Mouse (Mus musculus): ENCODE data around the gene Fam83c. TPM values are rescaled to one million over a fixed set of nuclear protein-coding genes. Genes with fewer than 3 reads are reported as not detected.

Fam83c gene
- polyA plus RNA-seq, 1 experiment from 2014 or later, result not detected

DNA sequence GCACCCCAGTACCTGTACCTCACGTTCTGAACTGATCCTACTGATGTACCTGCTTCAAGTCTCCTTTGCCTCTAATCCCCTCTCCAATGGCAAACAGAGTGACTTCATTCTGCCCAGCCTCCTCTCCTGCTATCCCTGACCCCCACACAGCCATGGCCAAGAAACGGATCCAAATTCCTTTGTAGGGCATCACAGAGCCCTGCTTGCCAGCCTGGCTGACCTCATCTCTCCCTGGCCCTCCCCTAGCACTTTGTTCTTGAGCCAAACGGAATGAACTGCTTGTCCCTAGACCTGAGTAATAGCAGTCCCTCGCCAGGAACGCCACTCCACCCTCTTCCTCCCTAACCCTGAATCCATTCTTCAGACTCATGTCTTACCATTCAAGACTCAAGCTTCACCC, 28.1 kb downstream of the Fam83c start:
- WGBS, result 44% methylated on average over 5 of the region's 5 CpGs
- DNase-seq (ENCODE audit: low spot score), result peak; percentile 18
- no peak overlapping the region for H3K27ac ChIP-seq (ENCODE audit: low read length)

DNA sequence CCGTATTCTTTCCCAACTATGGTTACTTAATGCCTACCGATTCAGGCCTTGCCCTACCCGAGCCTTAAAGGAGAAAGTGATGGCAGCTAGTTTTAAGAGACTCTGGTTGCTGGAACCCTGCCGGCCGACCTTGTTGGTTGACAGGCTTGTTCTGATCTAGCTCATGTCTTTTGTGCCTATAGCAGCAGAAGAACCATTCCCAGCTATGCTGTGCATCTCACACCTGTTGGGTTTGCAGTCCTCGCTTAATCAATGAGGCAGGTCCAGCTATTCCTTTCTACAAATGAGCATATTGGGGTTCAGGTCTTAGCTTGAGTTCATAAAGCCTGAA, 28.8 kb downstream of the Fam83c start:
- ATAC-seq (no peak), DNase-seq (ENCODE audit: low spot score) (no peak)
- Histone ChIP-seq H3K4me1 (ENCODE audit: insufficient read depth, low read depth, low read length) (no peaks in the 10 kb centered on the region), H3K36me3 (ENCODE audit: insufficient read depth, low read length) (no peaks in the 10 kb centered on the region), H3K9me3 (ENCODE audit: low read length) (no peaks in the 10 kb centered on the region), H3K27me3 (replicated peaks; ENCODE audit: insufficient read depth, low read length) (no peaks in the 10 kb centered on the region), H3K27ac (ENCODE audit: low read length) (no peak overlapping the region), H3K4me2 (replicated peaks; ENCODE audit: low read depth, low read length) (no peak overlapping the region), H3K9ac (replicated peaks; ENCODE audit: low read depth) (no peak overlapping the region), H3K4me3 (ENCODE audit: low read depth, low read length) (no peak overlapping the region)
- WGBS, result 77% methylated on average over 6 of the region's 6 CpGs
- TF ChIP-seq CTCF (IDR thresholded peaks at IDR 0.05) (no peak), EP300 (IDR thresholded peaks at IDR 0.05) (no peak)

More for the DNA sequence above, 28.1 kb downstream of the Fam83c start:
- no peak overlapping the region for H3K4me3 ChIP-seq (ENCODE audit: low read depth, low read length)
- TF ChIP-seq EP300 (IDR thresholded peaks at IDR 0.05), result peak; percentile 79
- TF ChIP-seq CTCF (IDR thresholded peaks at IDR 0.05), result no peak
- H3K4me2 ChIP-seq (replicated peaks; ENCODE audit: low read depth, low read length), result no peak overlapping the region
- no peaks in the 10 kb centered on the region for H3K4me1 ChIP-seq (ENCODE audit: insufficient read depth, low read depth, low read length)
- H3K9me3 ChIP-seq (ENCODE audit: low read length), result no peaks in the 10 kb centered on the region
- no peaks in the 10 kb centered on the region for H3K27me3 ChIP-seq (replicated peaks; ENCODE audit: insufficient read depth, low read length)
- H3K9ac ChIP-seq (replicated peaks; ENCODE audit: low read depth), result no peak overlapping the region
- peak; percentile 70 for ATAC-seq
- no peaks in the 10 kb centered on the region for H3K36me3 ChIP-seq (ENCODE audit: insufficient read depth, low read length)

DNA sequence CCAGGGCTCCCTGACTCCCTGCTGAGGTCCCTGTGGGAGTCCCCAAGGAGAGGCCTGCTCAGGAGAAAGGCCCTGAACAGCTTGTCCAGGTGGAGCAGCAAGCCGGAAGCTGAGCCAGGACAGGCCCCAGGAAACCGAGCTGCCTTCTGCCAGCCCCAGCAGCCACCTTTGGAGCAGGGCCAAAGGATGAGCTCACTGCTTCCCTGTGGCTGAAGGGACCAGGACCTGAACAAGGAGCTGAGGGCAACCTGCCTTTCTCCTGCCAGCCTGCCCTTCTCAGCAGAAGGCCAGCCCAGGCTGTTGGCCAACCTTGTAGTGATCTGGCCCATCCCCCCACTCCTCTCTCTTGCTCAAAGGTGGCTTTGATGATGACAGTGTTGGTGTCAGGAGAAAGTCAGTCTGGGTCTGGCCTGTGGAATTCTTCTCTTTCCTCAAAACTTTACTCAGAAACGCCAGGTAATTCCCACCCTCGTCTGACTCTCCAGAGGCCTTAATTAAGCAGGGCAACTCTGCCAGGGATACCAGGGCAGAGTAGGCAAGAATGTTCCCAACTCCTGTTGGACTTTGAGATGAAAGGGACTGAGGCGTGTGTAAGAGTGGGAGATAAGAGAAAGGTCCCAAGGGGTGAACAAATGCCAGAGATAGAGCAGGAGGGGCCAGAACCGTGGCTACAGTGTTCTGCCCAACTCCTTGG, 29.3 kb downstream of the Fam83c start:
- no peak overlapping the region for H3K27ac ChIP-seq (ENCODE audit: low read length)
- no peaks in the 10 kb centered on the region for H3K4me1 ChIP-seq (ENCODE audit: insufficient read depth, low read depth, low read length)
- no peaks in the 10 kb centered on the region for H3K9me3 ChIP-seq (ENCODE audit: low read length)
- no peak for TF ChIP-seq EP300 (IDR thresholded peaks at IDR 0.05)
- TF ChIP-seq CTCF (IDR thresholded peaks at IDR 0.05), result no peak
- ATAC-seq (no peak), DNase-seq (ENCODE audit: low spot score) (no peak)
- WGBS, result 27% methylated on average over 6 of the region's 6 CpGs
- no peaks in the 10 kb centered on the region for H3K27me3 ChIP-seq (replicated peaks; ENCODE audit: insufficient read depth, low read length)
- no peak overlapping the region for H3K4me3 ChIP-seq (ENCODE audit: low read depth, low read length)
- no peak overlapping the region for H3K4me2 ChIP-seq (replicated peaks; ENCODE audit: low read depth, low read length)
- no peaks in the 10 kb centered on the region for H3K36me3 ChIP-seq (ENCODE audit: insufficient read depth, low read length)
- no peak overlapping the region for H3K9ac ChIP-seq (replicated peaks; ENCODE audit: low read depth)

DNA sequence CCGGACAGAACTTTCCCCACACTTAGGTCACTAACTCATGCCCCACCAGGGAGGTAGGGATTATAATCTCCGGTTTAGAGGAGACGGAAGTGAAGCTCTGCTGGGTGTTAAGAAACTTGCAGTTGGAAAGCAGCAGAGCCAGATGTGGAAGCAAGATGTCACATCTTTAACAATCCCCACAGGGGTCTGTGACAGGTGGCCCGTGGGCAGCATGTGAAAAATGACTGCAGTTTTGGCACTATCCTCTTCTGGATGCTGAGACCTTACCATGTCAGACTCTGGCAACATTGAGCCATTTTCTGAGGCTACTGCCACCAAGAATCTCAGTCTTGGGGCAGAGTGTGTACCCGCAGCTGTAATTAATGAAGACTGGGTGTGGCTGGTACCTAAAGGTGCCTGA, 30.6 kb downstream of the Fam83c start:
- TF ChIP-seq CTCF (IDR thresholded peaks at IDR 0.05) (no peak), EP300 (IDR thresholded peaks at IDR 0.05) (peak; percentile 13; the same call in 1 of the 2 replicates)
- DNase-seq (ENCODE audit: low spot score), result no peak
- no peaks in the 10 kb centered on the region for H3K27me3 ChIP-seq (replicated peaks; ENCODE audit: insufficient read depth, low read length)
- no peaks in the 10 kb centered on the region for H3K36me3 ChIP-seq (ENCODE audit: insufficient read depth, low read length)
- H3K9ac ChIP-seq (replicated peaks; ENCODE audit: low read depth), result no peak overlapping the region
- H3K4me3 ChIP-seq (ENCODE audit: low read depth, low read length), result no peak overlapping the region
- no peak overlapping the region for H3K27ac ChIP-seq (ENCODE audit: low read length)
- no peaks in the 10 kb centered on the region for H3K4me1 ChIP-seq (ENCODE audit: insufficient read depth, low read depth, low read length)
- H3K9me3 ChIP-seq (ENCODE audit: low read length), result no peaks in the 10 kb centered on the region
- no peak for ATAC-seq
- 60% methylated on average over 5 of the region's 5 CpGs for WGBS
- H3K4me2 ChIP-seq (replicated peaks; ENCODE audit: low read depth, low read length), result no peak overlapping the region

DNA sequence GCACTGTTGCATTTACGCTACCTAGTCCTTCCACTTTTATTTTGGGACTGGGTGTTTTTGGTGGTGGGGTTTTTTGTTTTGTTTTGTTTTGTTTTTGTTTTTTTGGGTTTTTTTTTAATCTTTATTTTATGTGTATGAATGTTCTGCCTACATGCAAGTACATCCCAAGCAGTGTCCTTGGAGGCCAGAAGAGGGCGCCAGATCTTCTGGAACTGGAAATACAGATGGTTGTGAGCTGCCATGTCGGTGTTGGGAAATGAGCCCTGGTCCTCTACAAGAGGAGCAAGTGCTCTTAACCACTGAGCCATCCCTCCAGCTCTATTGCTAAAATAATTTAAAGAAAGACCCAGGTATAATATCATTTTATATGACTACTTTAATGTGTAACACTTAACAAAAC, 31.9 kb downstream of the Fam83c start:
- no peaks in the 10 kb centered on the region for H3K4me1 ChIP-seq (ENCODE audit: insufficient read depth, low read depth, low read length)
- DNase-seq (ENCODE audit: low spot score) (no peak), ATAC-seq (no peak)
- no peaks in the 10 kb centered on the region for H3K27me3 ChIP-seq (replicated peaks; ENCODE audit: insufficient read depth, low read length)
- H3K9me3 ChIP-seq (ENCODE audit: low read length), result no peaks in the 10 kb centered on the region
- no peak overlapping the region for H3K4me3 ChIP-seq (ENCODE audit: low read depth, low read length)
- TF ChIP-seq CTCF (IDR thresholded peaks at IDR 0.05) (peak; percentile 53), EP300 (IDR thresholded peaks at IDR 0.05) (no peak)
- no peak overlapping the region for H3K27ac ChIP-seq (ENCODE audit: low read length)
- 55% methylated on average over 3 of the region's 3 CpGs for WGBS
- no peak overlapping the region for H3K4me2 ChIP-seq (replicated peaks; ENCODE audit: low read depth, low read length)
- no peaks in the 10 kb centered on the region for H3K36me3 ChIP-seq (ENCODE audit: insufficient read depth, low read length)
- H3K9ac ChIP-seq (replicated peaks; ENCODE audit: low read depth), result no peak overlapping the region

DNA sequence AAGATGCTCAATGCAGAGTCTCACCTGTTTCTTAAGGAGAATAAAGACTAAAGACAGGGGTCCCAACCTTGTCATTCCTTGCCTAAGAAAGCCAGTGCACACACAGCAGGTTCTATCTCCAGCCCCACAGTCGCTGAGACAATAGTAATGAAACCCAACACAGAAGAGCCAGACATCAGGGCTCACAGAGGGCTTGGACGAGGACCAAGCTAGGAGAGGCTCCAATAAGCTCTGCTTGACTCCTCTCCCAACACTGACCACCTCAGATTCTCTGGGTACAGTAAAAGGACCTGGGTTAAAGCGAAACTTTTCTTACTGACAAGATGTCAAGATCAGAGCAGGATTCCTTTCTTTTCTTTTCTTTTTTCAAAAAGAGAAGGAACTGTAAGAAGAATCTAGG, 36.0 kb downstream of the Fam83c start:
- no peaks in the 10 kb centered on the region for H3K36me3 ChIP-seq (ENCODE audit: insufficient read depth, low read length)
- 52% methylated on average over 3 of the region's 3 CpGs for WGBS
- no peaks in the 10 kb centered on the region for H3K4me1 ChIP-seq (ENCODE audit: insufficient read depth, low read depth, low read length)
- H3K9ac ChIP-seq (replicated peaks; ENCODE audit: low read depth), result no peak overlapping the region
- H3K4me3 ChIP-seq (ENCODE audit: low read depth, low read length), result no peak overlapping the region
- H3K9me3 ChIP-seq (ENCODE audit: low read length), result no peaks in the 10 kb centered on the region
- ATAC-seq (no peak), DNase-seq (ENCODE audit: low spot score) (no peak)
- no peaks in the 10 kb centered on the region for H3K27me3 ChIP-seq (replicated peaks; ENCODE audit: insufficient read depth, low read length)
- H3K4me2 ChIP-seq (replicated peaks; ENCODE audit: low read depth, low read length), result no peak overlapping the region
- no peak overlapping the region for H3K27ac ChIP-seq (ENCODE audit: low read length)
- TF ChIP-seq EP300 (IDR thresholded peaks at IDR 0.05) (no peak), CTCF (IDR thresholded peaks at IDR 0.05) (no peak)
